Mouse (Mus musculus) brain, embryonic 14.5 days (tissue): ENCODE data around the gene Cdhr2. TPM values are rescaled to one million over a fixed set of nuclear protein-coding genes. Genes with fewer than 3 reads are reported as not detected.
A peak's percentile ranks its signal among the peaks of the same experiment; 100 is the strongest.

Experiments used
- DNase-seq: peaks from one replicate; pipeline ENCODE4 v3.0.0-alpha.2; 2011; ENCODE audit warnings: low read depth
- CTCF ChIP-seq: fragments of 200-500 bp; IDR thresholded peaks from 2 replicates; pipeline ENCODE4 v1.5.1; 2012; ENCODE audit warnings: inconsistent platforms, mild to moderate bottlenecking, moderate library complexity, borderline replicate concordance; ENCODE audit not compliant: insufficient read depth, insufficient read length; ENCODE audit errors: extremely low read depth
- POLR2A ChIP-seq: fragments of 200-500 bp; IDR thresholded peaks from 2 replicates; pipeline ENCODE4 v1.6.1; 2012; ENCODE audit warnings: mild to moderate bottlenecking, inconsistent platforms, borderline replicate concordance; ENCODE audit not compliant: poor library complexity, insufficient read depth, insufficient read length, severe bottlenecking; ENCODE audit errors: extremely low read depth
- polyA plus RNA-seq: library from polyadenylated mRNA; depleted of rRNA; stranded (reverse); fragments of >200 nt; gene quantifications from 2 replicates; pipeline ENCODE4 v1.2.3, GENCODE M21; 2012; rRNA removed

Cdhr2 gene
- polyA plus RNA-seq, result 0.05 and 0.16 TPM in 2 replicates

- DNase-seq, result no peak
- TF ChIP-seq POLR2A, result no peak
- TF ChIP-seq CTCF, result no peak
Measured at GRCm38 (mm10) chr13:54701243-54701642, at the start of gene Cdhr2. Gene Cdhr2, plus strand, starts transcription at chr13:54701461.

- no peak for DNase-seq
Measured at GRCm38 (mm10) chr13:54660877-54661276, 40.4 kb upstream of the Cdhr2 start.

DNA sequence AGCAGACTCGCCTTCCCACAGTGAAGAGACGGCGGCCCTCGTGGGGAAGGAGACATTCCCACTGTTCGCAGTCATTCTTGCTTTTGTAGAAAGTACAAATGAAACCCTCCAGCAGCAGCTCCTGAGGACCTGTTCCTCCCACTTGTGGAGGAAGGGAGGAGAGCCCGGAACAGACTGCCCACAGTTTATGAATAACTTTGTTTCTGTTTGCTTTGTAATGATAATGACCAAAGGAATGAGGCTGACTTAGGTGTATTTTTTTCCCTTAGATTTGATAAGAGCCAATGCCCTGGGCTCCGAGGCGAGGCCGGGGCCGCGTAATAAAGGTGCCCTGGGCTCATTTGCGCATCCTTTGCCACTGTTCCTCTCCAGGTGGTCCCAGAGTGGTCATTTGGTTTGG is 39.9 kb upstream of the Cdhr2 start:
- no peak for DNase-seq

More at GRCm38 (mm10) chr13:54660877-54661276, 40.4 kb upstream of the Cdhr2 start:
- TF ChIP-seq POLR2A (no peak), CTCF (no peak)

GRCm38 (mm10) chr13:54663999-54664398 is 37.3 kb upstream of the Cdhr2 start:
- no peak for TF ChIP-seq POLR2A
- no peak for TF ChIP-seq CTCF
- no peak for DNase-seq

More for the DNA sequence above, 39.9 kb upstream of the Cdhr2 start:
- no peak for TF ChIP-seq POLR2A
- no peak for TF ChIP-seq CTCF

DNA sequence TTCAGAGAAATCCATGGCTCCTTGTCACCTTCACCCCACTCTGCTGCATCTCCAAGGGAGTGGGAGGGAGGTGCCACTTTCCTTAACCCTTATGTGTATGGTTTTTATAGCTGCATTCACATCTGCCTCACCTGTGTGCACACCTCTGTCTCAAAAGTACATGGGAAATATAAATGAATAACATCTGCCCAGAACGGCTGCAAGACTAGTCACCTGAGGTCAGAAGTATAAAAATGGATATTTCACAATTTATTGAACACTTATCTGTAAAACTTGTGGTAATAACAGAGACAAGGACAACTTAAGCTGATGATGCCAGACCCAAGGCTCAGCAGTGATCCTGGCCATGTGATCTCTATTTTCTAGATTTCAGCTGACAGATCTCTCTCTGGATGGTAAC is 36.8 kb upstream of the Cdhr2 start:
- TF ChIP-seq POLR2A (no peak), CTCF (no peak)
- DNase-seq, result no peak

- no peak for TF ChIP-seq POLR2A
- TF ChIP-seq CTCF, result no peak
- no peak for DNase-seq
Measured at GRCm38 (mm10) chr13:54665062-54665461, 36.2 kb upstream of the Cdhr2 start.

GRCm38 (mm10) chr13:54670491-54670890 is 30.8 kb upstream of the Cdhr2 start:
- TF ChIP-seq CTCF, result no peak
- no peak for TF ChIP-seq POLR2A
- no peak for DNase-seq

GRCm38 (mm10) chr13:54675895-54676590 is 25.2 kb upstream of the Cdhr2 start:
- DNase-seq, result no peak
- TF ChIP-seq CTCF, result no peak
- no peak for TF ChIP-seq POLR2A

DNA sequence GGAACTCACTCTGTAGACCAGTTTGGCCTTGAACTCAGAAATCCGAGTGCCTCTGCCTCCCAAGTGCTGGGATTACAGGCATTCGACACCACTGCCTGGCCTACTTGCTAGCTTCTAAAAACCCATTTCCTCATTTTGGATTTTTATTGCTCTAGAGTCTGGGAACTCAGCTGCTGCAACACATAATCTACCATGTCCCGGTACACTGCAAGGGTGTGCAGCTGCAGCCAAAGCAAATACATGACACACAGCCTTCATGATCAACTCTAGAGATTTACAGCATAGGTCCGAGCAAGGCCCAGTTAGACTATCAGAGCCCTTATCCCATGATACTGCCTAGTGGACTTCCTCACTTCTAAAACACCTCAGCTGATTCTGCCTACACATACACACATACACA is 23.0 kb upstream of the Cdhr2 start:
- DNase-seq, result no peak

DNA sequence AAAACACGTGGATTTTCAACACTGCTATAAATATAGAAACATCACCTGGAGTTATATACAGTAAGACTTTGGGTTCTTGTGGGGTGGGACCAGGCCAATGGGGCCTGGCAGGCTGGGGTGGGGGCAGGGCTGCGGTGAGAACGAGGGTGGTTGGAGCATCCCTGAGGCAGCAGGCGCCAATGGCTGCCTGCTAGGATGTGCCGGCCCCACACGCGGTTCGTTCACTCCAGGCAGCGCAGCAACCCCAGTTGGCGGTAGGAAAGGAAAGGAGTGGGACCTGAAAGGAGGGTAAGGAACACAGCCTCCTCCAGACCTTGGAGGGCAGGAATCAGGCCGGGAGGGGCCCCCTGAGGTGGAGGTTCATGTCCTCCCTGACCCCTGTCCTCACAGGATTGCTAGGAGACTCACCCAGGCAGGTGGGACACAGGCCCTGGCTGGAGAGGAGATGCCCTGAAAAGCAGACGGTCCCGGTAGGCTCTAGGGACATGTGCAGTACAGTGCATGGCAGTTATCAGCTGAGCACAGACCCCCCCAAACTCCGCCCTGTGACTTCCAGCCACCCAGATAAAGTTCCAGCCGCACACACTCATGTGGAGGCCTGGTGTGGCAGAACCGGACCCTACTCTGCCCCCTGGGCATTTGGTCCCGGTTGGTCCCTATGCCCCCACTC is 20.9 kb upstream of the Cdhr2 start:
- peak; percentile 19 for DNase-seq
- TF ChIP-seq POLR2A (no peak), CTCF (no peak)

More for the DNA sequence above, 23.0 kb upstream of the Cdhr2 start:
- no peak for TF ChIP-seq POLR2A
- no peak for TF ChIP-seq CTCF

DNA sequence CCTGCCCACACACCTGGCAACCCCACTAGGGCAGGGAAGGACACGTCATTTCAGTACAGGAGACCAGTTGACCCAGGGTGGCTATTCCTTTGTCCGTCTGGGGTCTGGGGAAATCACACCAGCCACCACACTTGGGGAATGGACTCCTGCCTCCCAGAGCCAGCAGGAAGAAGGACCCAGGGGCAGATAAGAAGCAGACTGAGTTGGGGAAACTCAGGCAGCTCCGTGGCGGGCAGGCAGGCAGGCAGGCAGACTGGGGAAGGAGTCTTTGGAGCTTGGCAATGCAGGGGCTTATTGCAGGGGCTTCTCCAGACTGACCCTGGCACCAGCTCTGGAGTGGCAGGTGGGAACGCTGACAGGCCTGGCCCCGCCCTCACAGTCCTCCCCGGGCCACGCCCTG is 20.0 kb upstream of the Cdhr2 start:
- DNase-seq, result no peak
- TF ChIP-seq POLR2A, result no peak
- TF ChIP-seq CTCF, result no peak

DNA sequence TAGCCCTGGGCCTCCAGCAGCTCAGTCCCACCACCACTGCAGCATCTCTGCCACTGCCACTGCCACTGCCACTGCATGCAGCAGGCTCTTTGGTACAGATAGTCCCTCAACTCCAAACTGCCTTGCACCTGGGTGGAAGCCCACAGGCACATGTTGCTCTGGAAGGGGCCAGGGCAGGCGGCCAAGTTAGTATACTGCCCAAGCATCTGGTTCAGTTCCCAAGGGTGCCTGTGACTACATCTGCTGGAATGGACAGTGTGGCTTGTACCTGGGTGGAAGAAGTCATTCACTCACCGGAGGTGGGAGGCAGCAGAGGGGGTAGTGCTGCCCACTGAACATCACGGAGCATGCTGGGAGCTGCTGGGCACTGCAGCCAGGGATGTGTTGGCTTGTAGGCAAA is 18.0 kb upstream of the Cdhr2 start:
- no peak for DNase-seq

More for the DNA sequence above, 18.0 kb upstream of the Cdhr2 start:
- TF ChIP-seq POLR2A, result no peak
